Mouse (Mus musculus) embryonic fibroblast, embryonic 13.5 days (primary cell): ENCODE measurements around the gene Tomm7.

ENCODE experiments used
- CTCF ChIP-seq: IDR thresholded peaks from 2 replicates; pipeline ENCODE4 v1.5.1; 2011; ENCODE audit warnings: mild to moderate bottlenecking, control low read depth, low read length, moderate library complexity, borderline replicate concordance; ENCODE audit not compliant: insufficient read depth
- POLR2A ChIP-seq: IDR thresholded peaks from 2 replicates; pipeline ENCODE4 v1.6.1; 2011; ENCODE audit warnings: low read depth, mild to moderate bottlenecking, control low read depth, low read length, moderate library complexity

DNA sequence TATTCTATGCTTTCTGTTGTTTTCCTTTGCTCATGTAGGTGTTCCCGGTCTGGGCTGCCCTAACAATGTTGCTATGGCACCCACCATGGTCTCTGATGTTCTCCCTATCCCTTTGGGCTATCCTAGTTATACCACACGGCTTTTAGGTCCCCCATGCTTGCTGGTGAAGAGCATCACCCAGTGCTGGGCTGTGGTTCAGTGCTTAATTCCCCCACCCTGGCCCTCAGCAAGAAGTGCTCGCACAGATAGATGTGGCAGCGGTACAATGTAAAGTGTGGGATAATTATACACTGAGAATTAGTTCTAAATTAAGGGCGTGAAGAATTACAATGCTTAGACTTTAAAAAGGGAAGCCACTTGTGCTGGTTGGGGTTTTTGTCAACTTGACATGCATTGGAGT lies 22.0 kb upstream of the Tomm7 start:
- TF ChIP-seq CTCF (no peak), POLR2A (no peak)
